Mouse (Mus musculus) intestine, embryonic 15.5 days (tissue): Measurements from ENCODE around the gene Strc. TPM values are rescaled to one million over a fixed set of nuclear protein-coding genes. Genes with fewer than 3 reads are reported as not detected.

Experiments used
- ATAC-seq: fragments of 200-750 bp; cut with Nextera tagmentation; 2 replicates; pipeline ENCODE4 v1.8.0; 2017; ENCODE audit warnings: moderate TSS enrichment, moderate library complexity
- H3K27ac ChIP-seq: fragments of 300-500 bp; sonication (generic); 2 replicates; pipeline ENCODE4 v1.5.1; 2015; ENCODE audit warnings: mild to moderate bottlenecking, inconsistent platforms
- H3K27me3 ChIP-seq: fragments of 300-500 bp; sonication (generic); replicated peaks from 2 replicates; pipeline ENCODE4 v1.6.1; 2015; ENCODE audit warnings: inconsistent platforms
- H3K36me3 ChIP-seq: fragments of 300-500 bp; sonication (generic); 2 replicates; pipeline ENCODE4 v1.6.1; 2015; ENCODE audit warnings: inconsistent platforms
- H3K4me1 ChIP-seq: fragments of 300-500 bp; sonication (generic); replicated peaks from 2 replicates; pipeline ENCODE4 v1.6.1; 2015; ENCODE audit warnings: inconsistent platforms
- H3K4me2 ChIP-seq: fragments of 300-500 bp; sonication (generic); replicated peaks from 2 replicates; pipeline ENCODE4 v1.6.1; 2015; ENCODE audit warnings: mild to moderate bottlenecking, inconsistent platforms
- H3K4me3 ChIP-seq: fragments of 300-500 bp; sonication (generic); replicated peaks from 2 replicates; pipeline ENCODE4 v1.5.1; 2015; ENCODE audit warnings: inconsistent platforms
- H3K9ac ChIP-seq: fragments of 300-500 bp; sonication (generic); 2 replicates; pipeline ENCODE4 v1.6.1; 2015; ENCODE audit warnings: inconsistent platforms
- H3K9me3 ChIP-seq: fragments of 300-500 bp; sonication (generic); 2 replicates; pipeline ENCODE4 v1.6.1; 2016; ENCODE audit warnings: inconsistent platforms
- WGBS: fragments of 180-500 bp; shearing (Covaris S2); methylation state at CpG from one replicate; pipeline ENCODE4 v1.1.7; 2015; 5-methylcytosine and 5-hydroxymethylcytosine counted together
- polyA plus RNA-seq: library from polyadenylated mRNA; unstranded; fragments of >200 nt; fragmentation: Nextera tagmentation; extraction: Ambion mirVana; gene quantifications from 2 replicates; pipeline ENCODE4 v1.2.1, GENCODE M21; 2015

The Strc gene
- polyA plus RNA-seq, 1 experiment from 2014 or later = not detected

DNA sequence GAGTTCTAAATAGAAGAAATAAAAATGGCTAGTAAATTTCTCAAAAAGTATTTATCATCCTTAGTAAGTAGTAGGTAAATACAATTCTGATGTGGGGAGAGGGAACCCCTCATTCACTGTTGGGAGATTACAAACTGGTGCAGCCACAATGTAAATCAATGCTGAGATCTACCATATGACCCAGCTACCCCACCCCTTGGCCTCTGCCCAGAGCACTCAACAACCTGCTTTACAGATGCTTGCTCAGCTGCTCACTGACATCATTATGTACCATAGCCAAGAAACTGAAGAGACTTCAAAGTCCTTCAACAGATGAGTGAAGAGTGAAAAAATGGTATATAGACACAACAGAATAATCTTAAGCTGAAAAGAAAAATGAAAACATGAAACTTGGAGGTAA lies 16.3 kb upstream of the Strc start:
- no peaks in the 10 kb centered on the region for H3K9me3 ChIP-seq

DNA sequence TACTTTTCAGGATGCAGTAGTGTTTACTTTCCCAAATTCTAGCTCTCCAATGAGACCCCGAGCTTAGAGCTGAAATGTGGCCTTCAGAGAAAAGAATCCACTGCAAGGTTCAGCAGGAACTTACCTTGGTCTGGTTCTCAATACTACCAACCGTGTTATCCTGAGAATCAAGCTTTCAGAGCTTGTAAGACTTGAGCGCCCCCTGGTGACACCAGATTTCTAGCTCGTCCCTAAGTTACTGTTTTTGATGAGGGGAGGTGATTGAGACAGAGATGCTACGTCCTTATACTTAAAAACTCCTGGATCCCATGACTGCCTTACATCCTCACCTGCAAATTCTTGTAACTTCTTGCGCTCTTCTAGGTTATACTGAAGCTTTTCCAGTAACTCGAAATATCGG lies 9.7 kb upstream of the Strc start:
- H3K9ac ChIP-seq = no peak overlapping the region
- H3K27ac ChIP-seq = no peak overlapping the region

More for the DNA sequence above, 16.3 kb upstream of the Strc start:
- H3K4me1 ChIP-seq = no peaks in the 10 kb centered on the region
- H3K36me3 ChIP-seq = no peaks in the 10 kb centered on the region
- H3K9ac ChIP-seq = no peak overlapping the region
- H3K4me2 ChIP-seq = no peak overlapping the region
- no peak overlapping the region for H3K27ac ChIP-seq
- H3K4me3 ChIP-seq = no peak overlapping the region
- H3K27me3 ChIP-seq = no peaks in the 10 kb centered on the region
- ATAC-seq = no peak

DNA sequence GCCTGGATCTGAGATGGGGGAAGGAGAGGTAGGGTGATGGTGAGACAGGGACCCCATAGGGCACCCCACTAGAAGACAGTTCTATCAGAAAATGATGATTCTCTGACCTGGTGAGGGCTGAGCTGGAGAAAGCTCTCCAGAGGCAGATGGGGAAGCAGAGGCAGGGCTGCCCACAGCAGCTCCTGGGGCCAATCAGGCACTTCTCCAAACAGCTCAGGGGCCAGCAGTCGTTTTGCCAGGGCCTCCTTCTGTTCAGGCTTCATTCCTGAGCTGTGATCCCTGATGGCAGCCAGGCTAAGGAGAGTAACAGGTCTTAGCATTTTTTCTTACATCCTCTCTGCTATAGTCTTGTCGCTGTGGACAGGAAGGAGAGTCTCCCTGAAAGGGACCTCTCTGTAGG lies 12.2 kb downstream of the Strc start:
- no peaks in the 10 kb centered on the region for H3K27me3 ChIP-seq
- WGBS = 55% methylated on average over 2 of the region's 2 CpGs
- H3K4me2 ChIP-seq = no peak overlapping the region
- no peak overlapping the region for H3K9ac ChIP-seq
- H3K27ac ChIP-seq = no peak overlapping the region
- H3K4me1 ChIP-seq = no peaks in the 10 kb centered on the region
- no peaks in the 10 kb centered on the region for H3K9me3 ChIP-seq
- H3K4me3 ChIP-seq = no peak overlapping the region
- ATAC-seq = no peak
- H3K36me3 ChIP-seq = no peaks in the 10 kb centered on the region

More for the DNA sequence above, 9.7 kb upstream of the Strc start:
- Histone ChIP-seq H3K36me3 (no peaks in the 10 kb centered on the region), H3K4me1 (no peaks in the 10 kb centered on the region), H3K4me2 (no peak overlapping the region), H3K4me3 (no peak overlapping the region), H3K9me3 (no peaks in the 10 kb centered on the region), H3K27me3 (no peaks in the 10 kb centered on the region)
- ATAC-seq = 0 out of 2 replicates have a peak, but pooled peaks have one; percentile 47
- WGBS = 15% methylated on average over 8 of the region's 8 CpGs

DNA sequence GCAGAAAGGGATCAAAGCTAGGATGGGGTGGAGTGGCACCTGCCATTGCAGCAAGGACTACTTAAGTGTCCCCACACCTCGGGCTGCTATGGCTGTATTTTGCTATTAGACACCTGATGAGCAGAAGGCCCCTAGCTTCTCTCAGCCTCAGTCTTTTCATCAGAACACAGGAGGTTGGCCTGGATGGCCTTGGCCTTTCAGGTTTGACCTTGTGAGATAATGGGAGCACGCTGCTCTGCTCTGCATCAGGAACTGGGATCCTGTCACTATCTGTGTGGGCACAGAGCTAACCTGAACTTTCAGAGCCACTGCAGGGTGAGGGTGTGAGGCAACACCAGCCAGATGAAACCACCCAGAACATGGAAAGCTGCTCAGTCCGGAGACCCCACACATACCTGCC lies 14.7 kb downstream of the Strc start:
- Histone ChIP-seq H3K27ac (no peak overlapping the region), H3K9me3 (no peaks in the 10 kb centered on the region), H3K4me2 (no peak overlapping the region), H3K4me3 (no peak overlapping the region), H3K36me3 (no peaks in the 10 kb centered on the region), H3K4me1 (no peaks in the 10 kb centered on the region), H3K27me3 (no peaks in the 10 kb centered on the region), H3K9ac (no peak overlapping the region)
- ATAC-seq = no peak
- WGBS = 65% methylated on average over 3 of the region's 3 CpGs

DNA sequence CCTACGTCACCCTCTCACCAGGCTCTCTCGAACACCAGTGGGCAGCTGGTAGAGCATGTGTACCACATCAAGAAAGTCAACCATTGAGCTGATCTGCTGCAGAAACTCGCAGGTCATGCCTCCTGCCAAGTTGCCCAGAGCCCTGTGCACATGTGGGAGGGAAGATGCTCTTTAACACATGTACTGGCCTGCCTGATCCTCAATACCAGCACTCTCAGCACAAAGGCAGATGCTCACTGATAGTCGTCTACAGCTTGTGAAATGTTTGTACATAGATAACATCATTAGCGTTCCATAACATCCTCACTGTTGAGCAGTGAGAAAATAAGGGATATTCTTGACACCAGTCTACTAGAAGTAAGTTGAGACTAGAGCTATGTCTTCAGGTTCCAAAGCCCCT lies 16.0 kb downstream of the Strc start:
- Histone ChIP-seq H3K27me3 (no peaks in the 10 kb centered on the region), H3K4me3 (no peak overlapping the region), H3K9ac (no peak overlapping the region), H3K4me2 (no peak overlapping the region), H3K36me3 (no peaks in the 10 kb centered on the region), H3K4me1 (no peaks in the 10 kb centered on the region), H3K27ac (no peak overlapping the region), H3K9me3 (no peaks in the 10 kb centered on the region)
- WGBS = 79% methylated on average over 5 of the region's 5 CpGs
- no peak for ATAC-seq

DNA sequence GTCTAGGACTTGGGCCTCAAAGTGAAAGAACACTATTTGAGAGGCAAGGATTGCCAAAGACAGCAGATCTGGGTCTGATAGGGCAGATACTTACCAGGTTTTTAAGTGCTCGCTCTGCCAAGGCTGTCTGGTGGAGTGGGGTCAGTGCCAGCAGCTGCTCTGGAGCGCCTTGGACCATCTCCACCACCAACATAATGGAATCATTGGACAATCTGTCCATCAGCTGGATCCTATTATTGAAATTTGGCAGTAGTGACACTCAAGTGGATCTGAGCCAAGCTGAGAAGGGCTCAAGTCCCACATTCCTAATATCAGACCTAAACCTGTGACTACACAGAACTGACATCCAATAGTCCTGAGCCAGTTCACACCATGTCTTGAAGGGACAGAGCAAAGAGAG lies 18.1 kb downstream of the Strc start:
- WGBS = 83% methylated on average over 2 of the region's 2 CpGs
- Histone ChIP-seq H3K4me3 (no peak overlapping the region), H3K4me1 (no peaks in the 10 kb centered on the region), H3K9me3 (no peaks in the 10 kb centered on the region), H3K4me2 (no peak overlapping the region), H3K9ac (no peak overlapping the region), H3K27ac (no peak overlapping the region), H3K27me3 (no peaks in the 10 kb centered on the region), H3K36me3 (no peaks in the 10 kb centered on the region)
- no peak for ATAC-seq

DNA sequence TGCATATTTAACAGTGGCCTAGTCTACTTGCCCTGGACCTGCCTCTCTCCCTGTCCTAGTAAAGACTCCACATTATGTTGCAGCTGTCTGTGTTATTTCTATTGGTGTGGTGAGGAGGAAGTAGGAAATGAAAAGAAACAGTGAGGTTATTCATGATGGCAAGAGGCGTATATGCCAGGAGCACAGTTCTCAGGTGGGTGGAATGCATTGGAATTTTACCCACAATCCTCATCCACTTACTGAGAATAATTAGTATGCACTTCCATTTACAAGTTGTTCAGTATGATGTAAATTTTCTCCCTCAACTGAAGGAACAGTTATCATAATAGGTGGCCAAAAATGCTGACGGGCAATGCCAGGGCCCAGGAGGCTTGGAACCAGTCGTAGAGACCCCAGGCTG lies 23.3 kb downstream of the Strc start:
- WGBS = 82% methylated on average over 3 of the region's 3 CpGs
- H3K27ac ChIP-seq = no peak overlapping the region
- no peak overlapping the region for H3K4me3 ChIP-seq
- H3K4me2 ChIP-seq = no peak overlapping the region
- H3K9me3 ChIP-seq = no peaks in the 10 kb centered on the region
- no peaks in the 10 kb centered on the region for H3K27me3 ChIP-seq
- H3K4me1 ChIP-seq = peaks cover 5% of the 10 kb centered on the region; the same call in 1 of the 2 replicates
- no peak for ATAC-seq
- no peak overlapping the region for H3K9ac ChIP-seq
- no peaks in the 10 kb centered on the region for H3K36me3 ChIP-seq

DNA sequence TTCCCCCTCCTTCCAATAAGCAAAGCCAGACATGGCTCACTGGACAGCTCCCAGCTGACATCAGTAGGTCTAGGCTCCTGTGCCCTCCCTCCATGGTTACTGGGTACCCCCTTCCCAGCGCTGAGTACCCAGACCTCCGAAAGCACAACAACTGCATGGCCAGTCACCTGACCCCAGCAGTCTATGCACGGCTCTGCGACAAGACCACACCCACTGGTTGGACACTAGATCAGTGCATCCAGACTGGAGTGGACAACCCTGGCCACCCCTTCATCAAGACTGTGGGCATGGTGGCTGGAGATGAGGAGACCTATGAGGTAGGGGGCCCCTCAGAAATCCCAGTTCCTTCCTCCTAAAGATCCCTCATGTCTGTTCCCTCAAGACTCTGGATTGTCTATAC lies 27.5 kb downstream of the Strc start:
- Histone ChIP-seq H3K9me3 (no peaks in the 10 kb centered on the region), H3K4me2 (peak overlapping the region; percentile 61; the same call in 1 of the 2 replicates), H3K36me3 (no peaks in the 10 kb centered on the region), H3K4me3 (no peak overlapping the region), H3K9ac (no peak overlapping the region), H3K27me3 (no peaks in the 10 kb centered on the region), H3K27ac (no peak overlapping the region), H3K4me1 (peaks cover 9% of the 10 kb centered on the region; the same call in 1 of the 2 replicates)
- 44% methylated on average over 4 of the region's 4 CpGs for WGBS
- no peak for ATAC-seq

DNA sequence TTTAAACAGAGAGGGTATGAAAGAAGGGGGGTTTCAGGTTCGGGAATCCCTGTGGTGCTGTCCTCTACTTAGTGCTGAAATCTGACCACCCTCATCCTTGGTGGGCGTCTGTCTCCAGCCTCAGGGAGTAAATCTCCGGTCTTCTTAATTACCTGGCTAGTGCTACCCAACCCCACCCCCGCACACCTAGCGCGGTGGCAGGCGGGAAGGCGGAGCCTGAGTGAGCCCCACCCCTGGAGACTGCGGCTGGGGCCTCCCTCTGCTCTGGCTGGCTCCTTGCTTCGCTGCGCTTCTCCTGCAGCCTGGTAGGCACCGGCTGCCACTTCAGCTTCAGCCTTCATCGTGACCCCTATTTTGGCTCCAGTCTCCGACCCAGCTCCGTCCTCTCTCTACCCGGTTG lies 28.6 kb downstream of the Strc start:
- Histone ChIP-seq H3K4me1 (peaks cover 13% of the 10 kb centered on the region), H3K36me3 (no peaks in the 10 kb centered on the region), H3K4me3 (peak overlapping the region; percentile 40), H3K27me3 (no peaks in the 10 kb centered on the region), H3K9ac (peak overlapping the region; percentile 41), H3K9me3 (no peaks in the 10 kb centered on the region), H3K27ac (peak overlapping the region; percentile 84), H3K4me2 (peak overlapping the region; percentile 61)
- ATAC-seq = peak; percentile 84
- under 1% methylated on average over 16 of the region's 16 CpGs for WGBS

DNA sequence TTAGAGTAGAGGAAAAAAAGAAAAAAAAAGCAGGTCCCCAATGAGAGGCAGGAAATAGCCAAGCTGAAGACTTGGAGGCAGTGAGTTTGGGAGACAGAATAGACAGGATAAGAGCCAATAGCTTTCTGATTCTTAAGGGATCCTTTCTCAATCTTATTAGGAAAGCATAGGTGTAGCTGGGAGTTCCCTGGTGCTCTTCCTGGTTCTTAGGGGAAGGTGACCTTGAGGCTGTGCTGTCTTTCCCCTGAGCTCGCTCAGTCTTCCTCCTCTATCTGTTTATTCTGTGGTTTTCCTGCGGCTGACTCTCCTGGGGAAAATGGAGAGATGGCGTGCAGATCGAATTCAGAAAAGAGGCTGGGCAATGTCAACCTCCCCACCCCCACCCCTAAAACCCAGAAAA lies 29.0 kb downstream of the Strc start:
- WGBS = 3% methylated on average over 4 of the region's 4 CpGs
- no peak overlapping the region for H3K9ac ChIP-seq

DNA sequence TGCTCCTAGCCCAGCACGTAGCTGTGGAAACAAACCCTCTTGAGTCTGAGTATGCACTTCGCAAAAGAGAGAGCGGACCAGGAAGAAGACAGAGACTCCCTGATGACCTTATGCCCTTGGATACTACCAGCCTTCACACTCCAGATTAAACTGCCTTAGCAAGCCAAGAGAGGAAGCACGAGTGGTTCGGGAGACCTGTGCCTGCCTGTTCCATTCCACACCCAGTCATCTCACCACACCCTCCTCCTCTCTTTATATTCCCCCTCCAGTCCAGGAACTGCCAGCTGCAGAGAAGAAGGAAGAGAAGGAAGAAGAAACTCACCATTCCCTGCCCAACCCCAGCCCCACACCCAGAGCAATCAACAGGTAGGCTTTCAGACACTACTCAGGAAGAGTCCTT lies 29.5 kb downstream of the Strc start, which contains the start of gene Ckmt1:
Gene Ckmt1, plus strand, starts transcription at position 221 of the 400 bp plus-strand sequence.
- peak within 1 kb of the TSS; percentile 84 for H3K27ac ChIP-seq
- peak within 1 kb of the TSS; percentile 41 for H3K9ac ChIP-seq
- no peaks in the 10 kb centered on the region for H3K27me3 ChIP-seq
- ATAC-seq = peak; percentile 63
- H3K4me3 ChIP-seq = peak within 1 kb of the TSS; percentile 40
- H3K36me3 ChIP-seq = no peaks in the 10 kb centered on the region
- peaks cover 13% of the 10 kb centered on the region for H3K4me1 ChIP-seq
- WGBS = 36% methylated on average over 5 of the region's 5 CpGs
- peak within 1 kb of the TSS; percentile 61 for H3K4me2 ChIP-seq
- H3K9me3 ChIP-seq = no peaks in the 10 kb centered on the region

More for the DNA sequence above, 29.0 kb downstream of the Strc start:
- H3K36me3 ChIP-seq = no peaks in the 10 kb centered on the region
- H3K4me3 ChIP-seq = peak overlapping the region; percentile 40
- H3K9me3 ChIP-seq = no peaks in the 10 kb centered on the region
- peak overlapping the region; percentile 61 for H3K4me2 ChIP-seq
- peak; percentile 40 for ATAC-seq
- H3K27me3 ChIP-seq = no peaks in the 10 kb centered on the region
- peaks cover 13% of the 10 kb centered on the region for H3K4me1 ChIP-seq
- peak overlapping the region; percentile 84 for H3K27ac ChIP-seq

DNA sequence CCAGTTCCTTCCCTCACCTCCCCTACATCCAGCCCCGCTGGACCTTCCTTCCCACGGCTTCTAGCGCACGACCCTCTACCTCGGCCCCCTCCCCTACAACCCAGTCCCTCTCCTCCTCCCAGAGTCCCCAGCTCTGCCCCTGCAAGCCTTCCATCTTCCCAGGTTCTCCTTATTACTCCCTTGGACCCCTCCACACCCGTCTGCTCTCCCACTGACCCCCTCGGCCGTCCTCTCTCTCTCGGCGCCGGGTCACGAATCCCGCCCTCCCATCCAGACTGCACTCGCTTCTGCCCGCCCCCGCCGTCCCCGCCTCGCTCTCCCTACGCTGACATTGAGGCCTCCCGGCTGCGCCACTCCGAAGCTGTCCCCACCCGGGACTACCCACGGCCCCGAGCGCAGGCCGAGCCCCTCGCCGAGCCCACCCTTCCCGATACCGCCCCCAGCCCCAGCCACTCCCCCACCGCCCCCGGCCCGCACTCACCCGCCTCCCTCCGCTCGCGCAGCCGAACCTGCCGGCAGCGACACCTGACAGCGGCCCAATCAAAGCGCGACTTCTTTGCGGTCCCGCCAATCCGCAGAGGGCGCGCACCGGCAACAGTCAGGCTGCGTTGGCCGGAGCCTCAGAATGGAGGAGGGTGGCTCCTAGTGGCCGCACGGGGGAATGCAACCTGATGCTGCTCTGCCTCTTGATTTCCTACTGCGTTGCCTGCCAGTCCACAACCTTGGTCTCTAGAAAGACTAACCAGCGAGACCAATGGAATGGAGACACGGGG lies 32.0 kb downstream of the Strc start, which contains the start of gene Ppip5k1:
Gene Ppip5k1, minus strand, starts transcription at position 577 of the 773 bp plus-strand sequence.
- H3K4me3 ChIP-seq = peak within 1 kb of the TSS; percentile 68
- peak within 1 kb of the TSS; percentile 75 for H3K4me2 ChIP-seq
- H3K27me3 ChIP-seq = no peaks in the 10 kb centered on the region
- peaks cover 13% of the 10 kb centered on the region for H3K4me1 ChIP-seq
- H3K36me3 ChIP-seq = no peaks in the 10 kb centered on the region
- H3K9ac ChIP-seq = peak within 1 kb of the TSS; percentile 73
- ATAC-seq = peak; percentile 92
- WGBS = under 1% methylated on average over 52 of the region's 58 CpGs
- H3K9me3 ChIP-seq = no peaks in the 10 kb centered on the region
- H3K27ac ChIP-seq = 0 out of 2 replicates have a peak within 1 kb of the TSS, but pooled peaks have one; percentile 14

DNA sequence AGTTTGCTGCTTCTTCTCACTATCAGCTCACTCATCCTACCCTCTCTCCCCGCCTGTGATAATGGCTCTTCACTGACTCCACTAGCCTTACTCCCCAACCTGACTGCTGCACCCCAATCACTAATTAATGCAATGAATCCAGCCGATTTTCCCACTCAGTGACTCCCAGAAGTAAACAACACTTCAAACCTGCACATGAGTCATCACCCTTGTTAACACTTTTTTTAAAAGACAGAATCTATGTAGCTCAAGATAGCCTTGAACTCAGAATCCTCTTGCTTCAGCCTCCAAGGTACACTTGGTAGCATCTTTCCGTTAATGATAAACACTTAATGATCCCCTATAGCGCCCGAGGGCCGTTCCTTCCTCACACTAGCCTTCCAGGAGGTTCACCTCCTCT lies 32.6 kb downstream of the Strc start:
- WGBS = 5% methylated on average over 6 of the region's 6 CpGs
- H3K4me1 ChIP-seq = peaks cover 10% of the 10 kb centered on the region
- no peak for ATAC-seq
- H3K27me3 ChIP-seq = no peaks in the 10 kb centered on the region
- H3K9me3 ChIP-seq = no peaks in the 10 kb centered on the region
- no peaks in the 10 kb centered on the region for H3K36me3 ChIP-seq
- 0 out of 2 replicates have a peak overlapping the region, but pooled peaks have one; percentile 14 for H3K27ac ChIP-seq
- peak overlapping the region; percentile 68 for H3K4me3 ChIP-seq
- H3K9ac ChIP-seq = peak overlapping the region; percentile 73
- peak overlapping the region; percentile 75 for H3K4me2 ChIP-seq
